Mouse (Mus musculus): ENCODE data around the gene Fam180a. TPM values are rescaled to one million over a fixed set of nuclear protein-coding genes. Genes with fewer than 3 reads are reported as not detected.

The Fam180a gene
- total and polyA plus RNA-seq, 3 experiments: not detected

GRCm38 (mm10) chr6:35349784-35350183 is 23.8 kb upstream of the Fam180a start:
- no peak overlapping the region for H3K4me2 ChIP-seq (ENCODE audit: insufficient read depth, low read depth, poor library complexity, severe bottlenecking)
- H3K4me1 ChIP-seq (ENCODE audit: control insufficient read depth in 1 of 2, insufficient read depth in 2 of 2): no peaks in the 10 kb centered on the region
- dilution Hi-C loops (cut with MboI; ENCODE audit: extremely low pct_ligation_motif_present, extremely low pct_unique_long_range_greater_than_20kb, low sequenced_read_pairs): no loop called here
- in situ Hi-C loops (cut with MboI; ENCODE audit: low pct_ligation_motif_present, low pct_unique_long_range_greater_than_20kb, low sequenced_read_pairs): no loop called here
- H3K27me3 ChIP-seq (replicated peaks): peaks cover 4% of the 10 kb centered on the region
- H3K79me2 ChIP-seq (replicated peaks; ENCODE audit: control insufficient read depth, extremely low read depth, insufficient read depth, poor library complexity, severe bottlenecking): no peaks in the 10 kb centered on the region
- no peaks in the 10 kb centered on the region for H3K9me3 ChIP-seq (replicated peaks; ENCODE audit: low read length)
- no peak overlapping the region for H3K9ac ChIP-seq (ENCODE audit: insufficient read depth, low read depth)
- DNase-seq (ENCODE audit: extremely low read depth): no peak
- TF ChIP-seq ZKSCAN1 (IDR thresholded peaks at IDR 0.05; ENCODE audit: borderline replicate concordance, low read depth, low read length) (no peak), HCFC1 (IDR thresholded peaks at IDR 0.05; ENCODE audit: low read depth, low read length) (no peak), GABPA (IDR thresholded peaks at IDR 0.05; ENCODE audit: insufficient replicate concordance, low read depth, low read length) (no peak), JUN (IDR thresholded peaks at IDR 0.05; ENCODE audit: insufficient read depth, low read depth, low read length) (no peak), RCOR1 (conservative IDR thresholded peaks at IDR 0.05; ENCODE audit: low read depth, low read length) (no peak), USF1 (IDR thresholded peaks at IDR 0.05; ENCODE audit: low read depth, low read length) (no peak), MAZ (IDR thresholded peaks at IDR 0.05; ENCODE audit: low read depth, low read length) (no peak), KAT2A (IDR thresholded peaks at IDR 0.05; ENCODE audit: insufficient replicate concordance, low read length) (no peak), IRF4 (IDR thresholded peaks at IDR 0.05; ENCODE audit: low read depth, low read length) (no peak), TCF12 (IDR thresholded peaks at IDR 0.05; ENCODE audit: low read depth, low read length) (no peak), MEF2A (IDR thresholded peaks at IDR 0.05; ENCODE audit: borderline replicate concordance, low read depth, low read length) (no peak), CHD2 (IDR thresholded peaks at IDR 0.05; ENCODE audit: low read length) (no peak), ZMIZ1 (IDR thresholded peaks at IDR 0.05; ENCODE audit: low read depth, low read length) (no peak), ELF1 (IDR thresholded peaks at IDR 0.05; ENCODE audit: low read depth, low read length) (no peak), NELFE (IDR thresholded peaks at IDR 0.05; ENCODE audit: low read depth, low read length) (no peak), SIN3A (IDR thresholded peaks at IDR 0.05; ENCODE audit: low read length) (no peak), POLR2A (IDR thresholded peaks at IDR 0.05; ENCODE audit: low read depth, low read length) (no peak), EP300 (IDR thresholded peaks at IDR 0.05; ENCODE audit: low read length) (no peak)
- no peaks in the 10 kb centered on the region for H3K36me3 ChIP-seq (replicated peaks in 1 of 2; ENCODE audit: control insufficient read depth in 1 of 2, insufficient read depth in 1 of 2, low read length in 1 of 2)
- no peak overlapping the region for H3K4me3 ChIP-seq (replicated peaks in 1 of 3; ENCODE audit: low read depth in 2 of 3, low read length in 2 of 3, poor library complexity in 1 of 3)
- no peak overlapping the region for H3K27ac ChIP-seq (ENCODE audit: insufficient read depth, low read depth)

GRCm38 (mm10) chr6:35338640-35339039 is 12.7 kb upstream of the Fam180a start:
- dilution Hi-C loops (cut with MboI; ENCODE audit: extremely low pct_ligation_motif_present, extremely low pct_unique_long_range_greater_than_20kb, low sequenced_read_pairs): no loop called here

More at GRCm38 (mm10) chr6:35338640-35339039, 12.7 kb upstream of the Fam180a start:
- Histone ChIP-seq H3K9me3 (replicated peaks; ENCODE audit: low read length) (no peaks in the 10 kb centered on the region), H3K4me3 (replicated peaks in 1 of 3; ENCODE audit: low read depth in 2 of 3, low read length in 2 of 3, poor library complexity in 1 of 3) (no peak overlapping the region), H3K4me1 (ENCODE audit: control insufficient read depth in 1 of 2, insufficient read depth in 2 of 2) (no peaks in the 10 kb centered on the region), H3K4me2 (ENCODE audit: insufficient read depth, low read depth, poor library complexity, severe bottlenecking) (no peak overlapping the region), H3K36me3 (replicated peaks in 1 of 2; ENCODE audit: control insufficient read depth in 1 of 2, insufficient read depth in 1 of 2, low read length in 1 of 2) (no peaks in the 10 kb centered on the region), H3K27ac (ENCODE audit: insufficient read depth, low read depth) (no peak overlapping the region), H3K9ac (ENCODE audit: insufficient read depth, low read depth) (no peak overlapping the region), H3K79me2 (replicated peaks; ENCODE audit: control insufficient read depth, extremely low read depth, insufficient read depth, poor library complexity, severe bottlenecking) (no peaks in the 10 kb centered on the region), H3K27me3 (replicated peaks) (no peaks in the 10 kb centered on the region)
- no peak for TF ChIP-seq EP300 (IDR thresholded peaks at IDR 0.05; ENCODE audit: low read length)
- no peak for TF ChIP-seq CHD2 (IDR thresholded peaks at IDR 0.05; ENCODE audit: low read length)
- no peak for TF ChIP-seq TCF12 (IDR thresholded peaks at IDR 0.05; ENCODE audit: low read depth, low read length)
- TF ChIP-seq JUND (conservative IDR thresholded peaks at IDR 0.05; ENCODE audit: low read depth, low read length): no peak
- TF ChIP-seq HCFC1 (IDR thresholded peaks at IDR 0.05; ENCODE audit: low read depth, low read length): no peak
- TF ChIP-seq MEF2A (IDR thresholded peaks at IDR 0.05; ENCODE audit: borderline replicate concordance, low read depth, low read length): no peak
- TF ChIP-seq SMC3 (IDR thresholded peaks at IDR 0.05; ENCODE audit: low read depth, low read length): no peak
- no peak for TF ChIP-seq POLR2A (IDR thresholded peaks at IDR 0.05; ENCODE audit: low read depth, low read length)
- TF ChIP-seq ZC3H11A (IDR thresholded peaks at IDR 0.05; ENCODE audit: low read depth, low read length): no peak
- no peak for TF ChIP-seq BHLHE40 (IDR thresholded peaks at IDR 0.05; ENCODE audit: low read depth, low read length)
- TF ChIP-seq PAX5 (IDR thresholded peaks at IDR 0.05; ENCODE audit: low read length): no peak
- no peak for TF ChIP-seq NELFE (IDR thresholded peaks at IDR 0.05; ENCODE audit: low read depth, low read length)
- no peak for DNase-seq (ENCODE audit: extremely low read depth)
- in situ Hi-C loops (cut with MboI; ENCODE audit: low pct_ligation_motif_present, low pct_unique_long_range_greater_than_20kb, low sequenced_read_pairs): no loop called here
